Mouse (Mus musculus) large intestine, adult 2 months (tissue): ENCODE results near the gene Fnd3c2. TPM values are rescaled to one million over a fixed set of nuclear protein-coding genes. Genes with fewer than 3 reads are reported as not detected.
A peak's percentile ranks its signal among the peaks of the same experiment; 100 is the strongest.
"Not testable (repeated sequence)": the region's sequence is repeated elsewhere in the genome, so short reads cannot be mapped to it uniquely, and the experiment has no call there.

Source experiments
- DNase-seq: peaks from one replicate; pipeline ENCODE4 v3.0.0-alpha.2; 2012; ENCODE audit warnings: low read depth, low spot score
- WGBS: fragments of 180-500 bp; shearing (Covaris S2); methylation state at CpG from one replicate; pipeline ENCODE4 v1.1.7; 2018; 5-methylcytosine and 5-hydroxymethylcytosine counted together
- polyA plus RNA-seq: library from polyadenylated mRNA; depleted of rRNA; stranded (reverse); fragments of >200 nt; gene quantifications from 2 replicates; pipeline ENCODE4 v1.2.3, GENCODE M21; 2012; rRNA removed

Fnd3c2 gene
- polyA plus RNA-seq = not detected in 2 replicates

GRCm38 (mm10) chrX:106255276-106255675, at the start of gene Fnd3c2:
Gene Fnd3c2, minus strand, starts transcription at chrX:106255376.
- 76% methylated on average over 4 of the region's 4 CpGs for WGBS

GRCm38 (mm10) chrX:106284441-106284840, 29.3 kb upstream of the Fnd3c2 start:
- 83% methylated on average over 2 of the region's 2 CpGs for WGBS
- DNase-seq = no peak

More at GRCm38 (mm10) chrX:106255276-106255675, at the start of gene Fnd3c2:
- no peak for DNase-seq

GRCm38 (mm10) chrX:106221058-106221457, 34.1 kb downstream of the Fnd3c2 start, which contains the start of gene Taf9b:
Gene Taf9b, minus strand, starts transcription at chrX:106221158.
- 82% methylated on average over 25 of the region's 25 CpGs for WGBS
- no peak for DNase-seq

- DNase-seq = peak; percentile 16
- WGBS = 24% methylated on average over 60 of the region's 60 CpGs
Measured at GRCm38 (mm10) chrX:106219171-106220032, 35.8 kb downstream of the Fnd3c2 start.

GRCm38 (mm10) chrX:106209100-106209499, 46.1 kb downstream of the Fnd3c2 start:
- WGBS = 85% methylated on average over 2 of the region's 2 CpGs
- no peak for DNase-seq

GRCm38 (mm10) chrX:106198904-106199303, 56.3 kb downstream of the Fnd3c2 start:
- 84% methylated on average over 5 of the region's 5 CpGs for WGBS
- DNase-seq = no peak

GRCm38 (mm10) chrX:106197308-106197707, 57.9 kb downstream of the Fnd3c2 start:
- no peak for DNase-seq
- WGBS = 60% methylated on average over 5 of the region's 5 CpGs

GRCm38 (mm10) chrX:106194361-106194760, 60.8 kb downstream of the Fnd3c2 start:
- 86% methylated on average over 6 of the region's 6 CpGs for WGBS

GRCm38 (mm10) chrX:106190091-106190490, 65.1 kb downstream of the Fnd3c2 start:
- WGBS = 25% methylated on average over 4 of the region's 4 CpGs
- no peak for DNase-seq

More at GRCm38 (mm10) chrX:106194361-106194760, 60.8 kb downstream of the Fnd3c2 start:
- not testable (repeated sequence) for DNase-seq

- 47% methylated on average over 5 of the region's 5 CpGs for WGBS
- DNase-seq = no peak
Measured at GRCm38 (mm10) chrX:106189356-106189755, 65.8 kb downstream of the Fnd3c2 start.

GRCm38 (mm10) chrX:106187737-106188136, 67.4 kb downstream of the Fnd3c2 start:
- WGBS = 12% methylated on average over 12 of the region's 12 CpGs
- no peak for DNase-seq

- DNase-seq = peak; percentile 73
- 8% methylated on average over 52 of the region's 55 CpGs for WGBS
Measured at GRCm38 (mm10) chrX:106186713-106187649, 68.2 kb downstream of the Fnd3c2 start, which contains the start of gene Pgk1. Gene Pgk1, plus strand, starts transcription at chrX:106187100.

GRCm38 (mm10) chrX:106185706-106186105, 69.5 kb downstream of the Fnd3c2 start:
- DNase-seq = no peak
- 43% methylated on average over 5 of the region's 5 CpGs for WGBS

Other genes with a start within 250 kb of the Fnd3c2 start
- gene Magt1, start 243.5 kb downstream of the Fnd3c2 start, polyA plus RNA-seq = 10.3 and 12.6 TPM in 2 replicates
- gene Cox7b, start 239.7 kb downstream of the Fnd3c2 start, polyA plus RNA-seq = 472 and 528 TPM in 2 replicates
- 1.9 and 5.1 TPM in 2 replicates for gene Atp7a, start 228.1 kb downstream of the Fnd3c2 start, polyA plus RNA-seq
- 0.99 and 1.2 TPM in 2 replicates for gene Tlr13, start 112.2 kb downstream of the Fnd3c2 start, polyA plus RNA-seq
- gene Pgk1, start 68.3 kb downstream of the Fnd3c2 start, polyA plus RNA-seq = 159 and 201 TPM in 2 replicates
- 2.4 and 2.5 TPM in 2 replicates for gene Taf9b, start 34.2 kb downstream of the Fnd3c2 start, polyA plus RNA-seq
- gene Fndc3c1, start 230.0 kb upstream of the Fnd3c2 start, polyA plus RNA-seq = 0.01 and 0.02 TPM in 2 replicates